Mouse (Mus musculus): ENCODE measurements around the gene Afap1l2. TPM values are rescaled to one million over a fixed set of nuclear protein-coding genes. Genes with fewer than 3 reads are reported as not detected.

The Afap1l2 gene
- total RNA-seq, 2 experiments from 2014 or later, result not detected

DNA sequence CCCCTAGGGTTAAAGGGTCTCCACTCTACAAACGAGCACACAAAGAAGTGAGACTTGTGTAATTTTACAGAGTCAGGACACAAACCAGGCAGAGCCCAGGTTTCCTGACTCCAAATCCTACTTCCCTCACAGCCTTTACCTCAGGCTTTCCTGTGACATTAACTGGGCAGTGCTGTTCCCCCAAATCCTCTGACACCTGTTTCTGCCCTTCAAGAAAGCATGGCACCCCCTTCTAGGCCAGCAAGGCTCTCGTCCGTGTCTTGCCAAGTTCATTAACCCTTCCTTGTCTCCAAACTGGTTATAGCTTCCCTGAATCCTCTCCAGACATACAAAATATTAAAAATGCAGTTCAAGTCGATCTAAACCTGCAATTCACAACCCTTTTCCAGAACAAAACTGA, 2.0 kb upstream of the Afap1l2 start:
- no peak for ATAC-seq (replicated peaks; ENCODE audit: low FRiP score, poor library complexity, severe bottlenecking)

DNA sequence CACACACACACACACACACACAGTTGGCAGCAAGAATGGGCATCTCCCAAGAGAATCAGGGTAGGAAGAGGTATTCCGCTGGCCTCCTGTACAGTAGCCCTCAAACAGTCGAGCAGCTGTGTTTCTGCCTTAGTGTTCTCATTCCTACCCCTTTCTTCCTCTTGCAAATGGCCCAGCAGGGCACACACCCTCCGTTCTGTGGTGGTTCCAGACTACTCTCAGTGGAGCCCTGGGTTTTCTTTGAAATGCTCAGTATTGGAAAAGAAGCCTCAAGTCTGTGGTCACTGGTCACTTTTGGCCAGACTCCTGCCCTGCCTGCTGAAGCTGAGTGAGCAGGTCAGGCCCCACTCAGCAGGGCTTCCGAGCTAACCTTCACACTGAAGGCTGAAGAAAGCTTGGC, 1.6 kb upstream of the Afap1l2 start:
- ATAC-seq (replicated peaks; ENCODE audit: low FRiP score, poor library complexity, severe bottlenecking), result no peak

DNA sequence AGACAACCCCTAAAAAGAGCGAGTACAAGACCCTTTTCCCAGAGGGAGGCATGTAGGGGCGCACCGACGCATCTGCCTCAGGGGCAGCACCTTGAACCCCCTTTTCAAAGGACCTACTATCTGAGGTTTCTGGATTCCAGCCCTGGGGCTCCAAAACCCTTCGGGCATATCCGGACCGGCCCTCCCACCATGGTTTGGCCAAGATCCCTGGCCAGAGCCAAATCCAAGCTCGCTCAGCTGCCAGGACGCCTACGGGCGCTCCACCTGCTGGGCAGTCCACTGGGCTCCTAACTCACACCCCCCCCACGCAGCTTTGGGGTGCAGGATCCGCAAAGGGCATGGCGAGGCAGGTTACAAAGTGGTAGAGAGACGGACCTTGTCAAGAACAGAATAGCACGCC, 737 bp downstream of the Afap1l2 start:
- no peak for ATAC-seq (replicated peaks; ENCODE audit: low FRiP score, poor library complexity, severe bottlenecking)

DNA sequence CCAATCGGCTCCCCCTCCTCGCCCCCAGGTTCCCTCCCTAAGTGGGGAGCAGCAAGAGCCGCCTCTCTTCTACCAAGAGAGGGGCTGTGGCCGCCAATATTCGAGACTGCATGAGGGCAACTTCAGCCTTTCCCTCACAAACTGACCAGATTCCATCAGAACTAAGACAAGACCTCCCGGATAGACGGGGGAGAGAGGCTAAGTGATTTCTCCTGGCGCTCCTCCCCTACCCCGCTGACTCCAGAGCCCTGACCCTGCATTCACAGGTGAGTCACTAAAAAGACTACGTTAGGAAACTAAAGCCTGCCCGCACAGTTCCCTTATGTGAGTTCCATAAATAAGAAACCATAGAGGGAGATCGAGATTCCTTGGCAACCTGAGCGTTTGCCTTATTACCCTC, 1.2 kb downstream of the Afap1l2 start:
- ATAC-seq (replicated peaks; ENCODE audit: low FRiP score, poor library complexity, severe bottlenecking), result no peak

DNA sequence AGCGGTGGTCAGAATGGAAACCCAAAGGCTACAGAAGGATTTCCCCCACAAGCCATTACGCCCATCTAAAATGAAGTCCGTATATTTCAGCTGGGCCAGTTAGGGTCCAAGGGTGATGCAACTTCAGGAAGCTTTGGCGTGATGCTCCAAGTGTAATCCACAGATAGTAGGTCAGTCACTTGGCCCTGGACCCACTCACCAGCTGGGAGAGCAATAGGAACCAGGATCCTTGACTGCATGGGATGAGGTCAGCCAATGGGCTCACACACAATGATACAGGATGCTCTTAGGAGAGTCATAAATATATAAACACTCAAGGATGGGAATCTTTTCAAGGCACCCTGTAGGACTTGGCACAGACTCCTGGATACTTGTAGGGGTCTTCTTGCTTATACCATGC, 3.0 kb downstream of the Afap1l2 start:
- ATAC-seq (replicated peaks; ENCODE audit: low FRiP score, poor library complexity, severe bottlenecking), result no peak

DNA sequence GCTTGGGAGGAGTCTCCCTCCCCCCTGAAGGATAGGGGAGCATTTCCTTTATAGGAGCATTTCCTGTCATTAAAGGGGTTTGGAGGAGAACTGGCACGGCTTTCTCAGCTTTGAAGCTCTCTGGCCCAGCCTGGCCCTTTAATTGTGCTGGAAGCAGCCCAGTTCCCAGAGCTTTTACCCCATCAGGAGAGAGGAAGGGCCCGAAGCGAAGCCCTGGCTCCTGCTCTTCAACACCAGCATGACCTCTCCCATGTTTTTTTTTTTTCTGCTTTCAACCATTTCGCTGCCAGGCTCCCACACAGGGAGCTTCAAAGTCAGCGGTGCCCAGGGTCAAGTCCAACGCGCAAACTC, 4.6 kb downstream of the Afap1l2 start:
- no peak for ATAC-seq (replicated peaks; ENCODE audit: low FRiP score, poor library complexity, severe bottlenecking)

DNA sequence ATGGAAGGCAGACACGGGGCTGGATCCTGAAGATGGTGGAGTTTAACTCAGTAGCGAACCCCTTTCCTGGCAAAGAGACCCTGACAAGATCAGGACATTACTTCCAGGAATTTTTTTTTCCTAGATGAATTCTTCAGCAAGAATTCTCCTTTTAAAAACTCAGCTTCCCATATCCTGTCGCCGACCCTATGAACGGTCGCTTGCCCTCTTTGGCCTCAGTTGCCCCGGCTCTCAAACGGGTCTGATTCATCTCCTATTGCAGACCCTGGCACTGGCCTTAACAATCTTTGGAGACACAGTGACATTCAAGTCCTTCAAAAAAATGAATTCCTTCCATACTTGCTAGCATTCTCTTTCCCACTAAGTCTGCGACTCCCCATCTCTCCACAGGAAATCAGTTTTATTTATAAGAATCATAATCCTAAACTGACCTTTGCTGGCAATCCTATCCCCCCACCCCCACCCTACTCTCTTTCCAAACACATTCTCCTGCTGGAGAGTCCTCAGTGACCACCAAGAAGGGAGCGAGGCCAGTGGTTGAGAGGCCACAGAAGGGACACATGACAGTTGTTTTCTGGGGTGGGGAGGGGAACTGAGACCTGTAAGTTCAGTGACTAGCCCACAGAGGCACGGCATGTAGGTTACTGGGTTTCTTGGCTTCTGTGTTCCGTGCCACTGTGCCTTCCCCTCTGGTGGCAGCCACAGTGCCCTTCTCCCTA, 5.1 kb downstream of the Afap1l2 start:
- ATAC-seq (replicated peaks; ENCODE audit: low FRiP score, poor library complexity, severe bottlenecking), result no peak

DNA sequence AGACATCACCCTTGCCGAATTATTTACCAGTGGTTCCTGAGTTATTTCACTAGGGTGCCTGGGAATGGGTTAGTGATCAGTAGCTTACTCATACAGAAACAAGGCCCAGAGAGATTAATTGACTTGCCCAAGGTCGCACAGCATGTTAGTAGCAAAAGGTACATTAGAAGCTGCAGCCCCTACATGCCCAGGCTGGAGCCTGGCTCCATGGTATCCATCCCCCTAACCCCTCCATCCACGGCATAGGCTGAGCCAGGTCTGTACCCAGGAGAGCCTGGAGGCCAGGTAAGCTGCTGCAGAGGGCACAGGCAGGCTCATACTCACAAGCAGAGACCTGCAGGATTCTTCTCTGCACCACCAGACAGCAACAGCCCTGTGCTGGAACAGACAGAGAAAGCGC, 6.1 kb downstream of the Afap1l2 start:
- ATAC-seq (replicated peaks; ENCODE audit: low FRiP score, poor library complexity, severe bottlenecking), result no peak

DNA sequence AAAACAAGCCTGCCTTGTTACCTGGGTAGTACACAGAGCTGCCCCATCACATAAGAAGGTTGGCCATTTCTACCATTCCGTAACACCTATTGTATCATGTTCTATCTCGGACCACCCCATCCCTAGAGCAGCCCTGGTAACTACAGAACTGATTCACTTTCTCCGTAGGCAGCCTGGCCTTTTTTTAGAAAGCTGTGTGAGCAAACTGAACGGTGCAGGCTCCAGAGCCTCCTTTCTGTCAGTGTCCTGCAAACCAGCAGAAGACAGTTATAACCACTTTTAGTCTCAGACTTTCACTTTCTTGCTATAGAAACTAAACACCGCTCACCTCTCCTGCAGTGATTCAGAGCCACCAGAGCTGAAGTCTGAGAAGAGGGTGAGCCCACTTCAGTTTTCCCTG, 7.4 kb downstream of the Afap1l2 start:
- no peak for ATAC-seq (replicated peaks; ENCODE audit: low FRiP score, poor library complexity, severe bottlenecking)

DNA sequence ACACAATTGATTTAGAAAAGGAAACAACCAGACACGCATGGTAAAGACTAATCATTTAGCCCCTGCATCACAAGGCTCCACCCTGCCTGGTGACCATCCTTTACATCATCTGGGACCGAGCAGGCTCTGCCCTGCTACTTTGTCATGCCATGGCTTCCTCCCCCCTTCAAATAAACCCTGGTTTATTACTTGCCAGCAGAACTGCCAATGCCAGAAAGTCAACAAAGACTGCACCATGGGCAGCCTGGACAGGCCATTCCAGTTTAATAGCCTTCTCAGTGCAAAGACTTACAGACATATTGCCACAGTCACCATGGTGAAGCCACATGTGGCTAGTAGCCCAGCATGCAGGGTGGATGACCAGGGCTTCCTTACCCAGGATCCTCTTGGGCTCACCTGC, 8.2 kb downstream of the Afap1l2 start:
- ATAC-seq (replicated peaks; ENCODE audit: low FRiP score, poor library complexity, severe bottlenecking), result no peak

DNA sequence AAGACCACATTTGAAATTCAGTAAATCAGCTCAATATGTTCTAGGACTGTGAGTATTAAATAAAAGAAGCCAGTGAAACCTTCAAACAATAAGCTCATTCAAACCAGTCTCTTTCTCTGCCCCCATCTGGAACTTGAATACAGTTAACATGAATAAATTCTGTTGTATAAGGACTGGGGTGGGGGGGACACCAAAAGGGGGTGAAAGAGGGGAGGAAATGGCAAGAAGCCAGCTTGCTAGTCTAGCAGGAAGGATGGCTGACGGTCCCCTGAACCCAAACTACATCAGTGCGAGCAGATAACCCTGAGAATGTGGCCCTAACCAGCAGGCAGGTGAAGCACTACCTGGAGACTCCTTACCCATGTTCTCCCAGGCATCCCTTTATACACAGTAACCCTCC, 9.1 kb downstream of the Afap1l2 start:
- no peak for ATAC-seq (replicated peaks; ENCODE audit: low FRiP score, poor library complexity, severe bottlenecking)

DNA sequence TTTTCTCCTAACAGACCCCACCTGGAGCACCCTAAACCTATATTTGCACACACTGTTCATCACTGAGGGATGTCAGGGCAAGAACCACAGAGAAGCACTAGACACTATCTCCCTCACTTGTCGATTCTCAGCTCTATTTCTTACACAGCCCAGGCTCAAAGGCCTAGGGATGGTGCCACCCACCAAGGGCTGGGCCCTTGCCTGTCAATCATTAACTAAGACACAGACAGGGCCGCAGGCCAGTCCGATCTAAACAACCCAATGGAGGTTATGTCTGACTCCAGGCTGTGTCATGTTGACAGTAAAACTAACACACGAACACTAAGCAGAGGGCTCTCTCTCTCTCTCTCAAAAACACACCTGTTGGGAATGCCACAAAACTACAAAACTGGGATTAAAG, 9.7 kb downstream of the Afap1l2 start:
- no peak for ATAC-seq (replicated peaks; ENCODE audit: low FRiP score, poor library complexity, severe bottlenecking)

DNA sequence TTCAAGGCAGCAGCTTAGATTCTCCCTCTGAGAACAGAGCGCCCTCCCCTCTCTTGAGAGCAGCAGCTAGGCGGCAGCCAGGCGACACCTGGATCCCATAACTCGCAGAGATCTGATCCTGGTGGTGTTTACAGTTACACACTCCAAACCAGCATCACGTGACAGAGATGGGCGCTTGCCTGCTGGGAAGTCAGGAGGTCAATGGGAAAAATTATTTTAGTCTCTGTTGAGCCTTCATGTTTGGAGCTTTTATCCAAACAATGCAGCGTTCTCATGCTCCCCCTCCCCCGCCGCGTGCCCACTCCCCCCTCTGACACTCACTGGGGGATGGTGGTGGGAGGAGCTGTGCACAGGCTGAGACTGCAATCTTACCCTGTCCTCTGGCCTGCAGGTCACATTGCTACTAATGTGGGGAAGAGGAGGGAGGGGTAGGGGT, 10.8 kb downstream of the Afap1l2 start:
- no peak for ATAC-seq (replicated peaks; ENCODE audit: low FRiP score, poor library complexity, severe bottlenecking)

DNA sequence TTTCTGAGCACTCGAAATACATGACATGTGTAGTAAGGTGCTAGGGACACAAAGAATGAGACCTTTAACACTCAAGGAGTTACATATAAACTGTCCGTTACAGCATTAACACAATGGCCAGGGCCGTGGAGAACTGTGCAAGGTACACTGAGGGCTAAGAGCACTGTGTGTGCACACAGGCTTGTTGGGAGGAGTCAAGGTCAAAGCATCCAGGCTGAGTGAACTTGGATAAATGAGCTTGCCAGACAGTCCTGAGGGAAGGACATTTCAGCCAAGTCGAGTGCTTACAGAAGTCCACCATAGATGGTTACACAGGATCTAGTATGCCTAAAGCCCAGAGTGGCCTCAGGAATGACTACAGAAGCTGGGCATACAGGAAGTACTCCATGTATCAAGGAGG, 12.6 kb downstream of the Afap1l2 start:
- no peak for ATAC-seq (replicated peaks; ENCODE audit: low FRiP score, poor library complexity, severe bottlenecking)

DNA sequence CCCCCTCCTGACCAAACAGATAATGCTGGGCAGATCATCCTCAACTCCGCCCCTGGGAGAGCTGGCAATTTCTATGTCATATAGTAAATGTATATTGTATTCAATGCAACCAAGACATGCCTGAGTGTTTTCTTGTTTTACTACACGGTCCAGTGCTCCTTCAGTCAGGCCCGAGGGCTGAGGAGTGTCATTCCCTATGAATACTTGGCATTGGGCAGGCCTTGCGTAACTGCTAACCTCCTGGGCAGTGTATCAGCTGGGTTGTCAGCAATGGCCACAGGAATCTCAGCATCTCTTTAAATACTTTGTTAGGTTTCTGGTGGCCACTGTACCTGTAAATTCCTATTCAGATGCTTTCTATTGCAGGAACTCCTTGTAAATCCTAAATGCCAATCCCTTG, 13.4 kb downstream of the Afap1l2 start:
- no peak for ATAC-seq (replicated peaks; ENCODE audit: low FRiP score, poor library complexity, severe bottlenecking)

DNA sequence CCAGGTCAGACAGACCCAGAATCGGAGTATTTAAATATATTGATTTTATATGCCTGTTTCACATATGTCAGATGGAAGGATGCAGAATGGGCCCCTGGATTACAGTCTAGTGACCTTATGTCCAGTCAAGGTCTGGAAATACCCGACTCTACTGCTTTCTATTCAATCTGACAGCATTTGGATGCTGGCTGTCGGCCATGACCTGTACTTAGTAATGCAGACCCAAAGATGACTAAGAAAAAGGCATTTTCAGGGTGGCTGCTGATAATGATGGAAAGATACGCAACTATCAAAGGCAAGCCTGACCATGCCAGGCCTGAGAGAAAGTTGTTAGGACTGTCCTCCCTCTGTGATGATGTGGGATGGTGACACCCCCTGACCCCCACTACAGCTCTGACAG, 14.3 kb downstream of the Afap1l2 start:
- no peak for ATAC-seq (replicated peaks; ENCODE audit: low FRiP score, poor library complexity, severe bottlenecking)

DNA sequence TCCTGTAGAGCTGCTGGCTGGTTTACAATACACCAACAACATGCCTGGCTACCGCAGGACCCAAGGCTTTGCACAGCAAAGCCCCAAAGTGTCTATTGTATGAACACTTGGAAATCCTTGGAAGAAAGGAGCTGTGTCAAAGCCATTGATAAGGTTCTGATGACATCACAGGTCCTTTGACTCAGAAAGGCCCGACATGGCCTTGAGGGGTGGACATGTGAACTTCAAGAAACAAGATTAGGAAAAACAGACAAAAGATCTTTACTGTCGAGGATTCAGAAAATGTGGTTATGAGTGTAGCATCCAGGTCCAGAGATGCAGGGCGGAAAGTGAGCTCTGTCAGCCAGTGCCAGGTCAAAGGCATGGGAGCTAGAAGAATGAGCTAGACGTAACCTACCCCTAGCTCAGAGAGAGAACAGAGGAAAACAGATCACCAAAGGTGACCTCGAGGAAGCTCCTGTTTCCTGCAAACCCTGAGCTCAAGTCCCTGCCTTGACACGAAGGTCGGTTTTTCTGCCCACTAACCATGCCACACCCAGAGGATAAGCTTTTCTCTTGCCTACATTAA, 15.0 kb downstream of the Afap1l2 start:
- no peak for ATAC-seq (replicated peaks; ENCODE audit: low FRiP score, poor library complexity, severe bottlenecking)

DNA sequence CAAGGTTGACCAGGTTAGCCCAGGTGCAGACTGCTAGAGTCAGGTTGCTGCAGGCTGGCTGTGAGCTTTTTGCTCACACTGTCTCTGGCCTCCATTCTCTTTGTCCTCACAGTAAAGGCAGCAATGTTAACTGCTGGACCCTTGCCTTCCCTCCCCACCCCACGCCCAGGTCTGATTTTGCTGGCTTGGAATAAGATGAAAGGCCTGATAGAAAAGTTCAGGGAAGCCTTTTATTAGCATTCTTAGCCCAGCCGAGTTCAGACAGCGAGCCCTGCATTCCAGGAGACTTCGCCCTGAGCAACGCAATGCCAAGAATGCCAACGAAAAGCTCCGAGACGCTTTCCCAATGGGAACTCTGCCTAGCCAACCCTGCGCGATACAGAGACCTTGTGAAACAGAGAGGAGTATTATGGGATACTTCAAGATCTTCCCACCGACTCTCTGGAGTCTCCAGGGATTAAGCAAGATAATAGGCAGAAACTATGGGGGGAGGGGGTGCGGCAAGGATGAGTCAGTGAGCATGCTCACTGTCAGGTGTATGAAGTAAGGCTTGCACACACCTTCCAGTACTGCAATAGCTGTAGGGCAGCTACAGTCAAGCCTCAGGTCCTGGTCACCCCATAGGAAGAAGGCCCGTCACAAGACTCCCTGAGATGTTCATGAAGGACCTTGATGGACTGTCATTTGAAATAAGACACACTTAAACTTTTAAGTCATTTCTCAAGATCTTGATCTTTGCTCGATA, 17.5 kb downstream of the Afap1l2 start:
- ATAC-seq (replicated peaks; ENCODE audit: low FRiP score, poor library complexity, severe bottlenecking), result no peak

DNA sequence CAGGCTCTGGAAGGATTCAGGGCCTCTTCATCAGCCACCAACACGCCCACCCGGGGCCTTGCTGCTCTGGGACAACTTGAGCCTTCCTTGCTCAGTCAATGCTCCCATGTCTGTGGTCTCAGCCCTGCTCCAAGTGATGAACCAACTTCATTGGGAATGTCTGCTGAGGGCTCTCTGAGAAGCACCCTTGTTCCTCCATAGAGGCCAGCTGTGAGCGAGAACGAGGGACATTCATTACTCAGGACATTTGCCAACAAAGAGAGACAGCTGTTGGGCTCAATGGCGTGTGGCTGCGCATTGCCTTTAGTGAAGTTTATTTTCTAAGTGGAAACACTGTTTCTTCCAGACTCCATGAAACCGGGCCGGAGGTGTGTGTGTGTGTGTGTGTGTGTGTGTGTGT, 18.9 kb downstream of the Afap1l2 start:
- no peak for ATAC-seq (replicated peaks; ENCODE audit: low FRiP score, poor library complexity, severe bottlenecking)

DNA sequence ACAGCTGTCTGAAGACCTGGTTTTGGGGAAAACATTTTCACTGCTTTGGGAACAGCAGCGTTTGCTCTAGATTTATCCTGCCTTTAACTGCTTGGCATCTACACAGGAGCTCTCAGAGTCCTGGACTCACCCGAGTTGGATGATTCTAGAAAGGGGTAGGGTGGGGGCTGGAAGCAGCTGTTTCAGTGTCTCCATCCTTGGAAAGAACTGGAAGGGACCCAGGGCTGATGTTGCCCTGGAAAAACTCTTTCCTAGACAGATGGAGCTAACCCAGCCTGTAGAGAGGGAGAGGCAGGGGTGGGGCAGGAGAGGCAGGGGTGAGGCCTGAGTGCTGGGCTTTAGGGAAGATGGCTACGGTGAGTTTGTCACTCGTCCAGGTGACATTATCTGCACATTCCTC, 23.8 kb downstream of the Afap1l2 start:
- ATAC-seq (replicated peaks; ENCODE audit: low FRiP score, poor library complexity, severe bottlenecking), result no peak

DNA sequence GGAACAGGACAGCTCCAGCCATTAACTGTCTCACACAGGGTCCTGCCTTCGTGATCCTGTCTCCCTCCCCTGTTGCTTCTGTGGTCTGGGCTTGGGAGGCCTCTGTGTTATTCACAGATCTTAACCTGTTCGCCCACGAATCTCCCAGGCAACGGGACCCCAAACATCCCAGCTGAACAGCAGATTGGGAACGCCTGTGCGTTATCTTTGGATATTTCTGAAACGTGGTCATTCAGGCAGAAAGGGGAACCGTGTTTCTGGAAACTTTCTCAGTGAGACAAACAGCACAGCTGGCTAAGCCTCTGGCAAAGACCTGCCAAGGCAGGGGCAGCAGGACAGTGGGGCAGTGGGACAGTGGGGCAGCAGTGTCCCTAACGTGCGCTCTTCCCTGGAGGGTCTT, 24.3 kb downstream of the Afap1l2 start:
- ATAC-seq (replicated peaks; ENCODE audit: low FRiP score, poor library complexity, severe bottlenecking), result no peak
